Mouse (Mus musculus) heart, adult 2 months (tissue): ENCODE results near the gene She. TPM values are rescaled to one million over a fixed set of nuclear protein-coding genes. Genes with fewer than 3 reads are reported as not detected.

ENCODE experiments used
- DNase-seq, 2 experiments: peaks; one replicate each; pipeline ENCODE4 v3.0.0; 2021
- H3K27ac ChIP-seq: fragments of 200-600 bp; 2 replicates; pipeline ENCODE4 v1.8.1; 2022
- H3K27me3 ChIP-seq: fragments of 200-500 bp; 2 replicates; pipeline ENCODE4 v1.6.1; 2012; ENCODE audit warnings: mild to moderate bottlenecking, low read length, inconsistent platforms, mixed read lengths; ENCODE audit not compliant: control insufficient read depth, insufficient read depth
- H3K36me3 ChIP-seq: fragments of 200-500 bp; 2 replicates; pipeline ENCODE4 v1.6.1; 2012; ENCODE audit warnings: low read length, inconsistent platforms; ENCODE audit not compliant: control insufficient read depth, insufficient read depth
- H3K4me1 ChIP-seq: fragments of 200-500 bp; 2 replicates; pipeline ENCODE4 v1.6.1; 2011; ENCODE audit warnings: low read length; ENCODE audit not compliant: control insufficient read depth, insufficient read depth
- H3K4me3 ChIP-seq: fragments of 200-600 bp; 2 replicates; pipeline ENCODE4 v1.8.1; 2022
- H3K79me2 ChIP-seq: fragments of 200-500 bp; replicated peaks from 2 replicates; pipeline ENCODE4 v1.6.1; 2012; ENCODE audit warnings: mild to moderate bottlenecking, inconsistent platforms, low read length, moderate library complexity, mixed read lengths; ENCODE audit not compliant: control insufficient read depth, insufficient read depth
- H3K9ac ChIP-seq: fragments of 200-500 bp; 2 replicates; pipeline ENCODE4 v1.6.1; 2012; ENCODE audit warnings: low read depth, mild to moderate bottlenecking, control low read depth, inconsistent platforms, low read length, mixed read lengths
- CTCF ChIP-seq: fragments of 200-600 bp; IDR thresholded peaks from 2 replicates; pipeline ENCODE4 v1.8.1; 2022; ENCODE audit warnings: antibody characterized with exemption, mild to moderate bottlenecking, moderate library complexity
- EP300 ChIP-seq: fragments of 200-500 bp; IDR thresholded peaks from 2 replicates; pipeline ENCODE4 v1.6.1; 2011; ENCODE audit warnings: low read depth, low read length, control low read depth; ENCODE audit not compliant: insufficient read depth
- POLR2A ChIP-seq: fragments of 200-500 bp; IDR thresholded peaks from 2 replicates; pipeline ENCODE4 v1.6.1; 2011; ENCODE audit warnings: mild to moderate bottlenecking, low read depth, low read length, control low read depth; ENCODE audit not compliant: insufficient read depth
- WGBS: fragments of 180-500 bp; shearing (Covaris S2); methylation state at CpG from one replicate; pipeline ENCODE4 v1.1.7; 2018; 5-methylcytosine and 5-hydroxymethylcytosine counted together
- intact Hi-C: fragments of 180-260 bp; cut with DNase I; formaldehyde crosslinking; loops from one replicate; pipeline ENCODE4 v1.15.1; 2025
- polyA plus RNA-seq: library from polyadenylated mRNA; depleted of rRNA; stranded (reverse); fragments of >200 nt; gene quantifications from 2 replicates; pipeline ENCODE4 v1.2.3, GENCODE M21; 2012
- total RNA-seq, 2 experiments: library from RNA; stranded (reverse); gene quantifications; 2 replicates each; pipeline ENCODE4 v1.2.3; 2021

Gene She
- total and polyA plus RNA-seq, 3 experiments = 3.4 to 13.3 (median 12.3) TPM

DNA sequence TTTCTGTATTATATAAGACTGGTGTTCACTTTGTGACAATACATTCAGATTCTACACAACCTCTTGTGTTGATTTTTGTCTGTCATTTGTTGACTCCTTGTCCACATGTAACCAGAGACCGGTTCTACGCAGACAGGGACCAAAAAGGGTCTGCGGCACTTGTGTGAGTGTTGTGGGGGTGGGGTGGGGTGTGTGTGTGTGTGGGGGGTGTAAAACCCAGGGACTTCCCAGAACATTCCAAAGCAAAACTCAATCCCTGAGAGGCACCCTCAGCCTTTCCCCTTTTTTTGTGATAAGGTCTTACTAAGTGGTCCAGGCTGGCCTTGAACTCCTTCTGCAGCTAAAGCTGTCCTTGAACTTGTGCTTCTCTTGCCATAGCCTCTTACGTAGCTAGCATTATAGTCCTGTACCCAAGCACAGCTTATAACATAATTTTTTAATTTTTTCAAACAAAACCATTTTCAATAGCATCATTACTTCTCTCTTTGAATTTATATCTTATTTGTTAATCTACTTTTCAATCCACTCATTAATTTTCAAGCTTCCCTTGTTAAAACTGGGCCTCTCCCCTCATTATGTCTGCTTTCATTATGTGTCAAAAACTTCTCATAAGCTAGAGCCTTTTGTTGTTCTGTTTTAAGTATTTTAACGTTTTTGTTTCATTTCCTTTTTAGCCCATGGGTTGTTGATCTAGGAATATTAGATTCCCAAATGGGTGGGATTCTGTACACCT lies 30.2 kb upstream of the She start:
- Histone ChIP-seq H3K9ac (no peak overlapping the region), H3K4me3 (no peak overlapping the region), H3K27ac (peak overlapping the region; percentile 15), H3K27me3 (no peaks in the 10 kb centered on the region), H3K36me3 (no peaks in the 10 kb centered on the region), H3K79me2 (no peaks in the 10 kb centered on the region), H3K4me1 (peaks cover 2% of the 10 kb centered on the region)
- 74% methylated on average over 5 of the region's 5 CpGs for WGBS
- intact Hi-C loops = no loop called here
- TF ChIP-seq EP300 (no peak), POLR2A (no peak), CTCF (no peak)
- no peak for DNase-seq

DNA sequence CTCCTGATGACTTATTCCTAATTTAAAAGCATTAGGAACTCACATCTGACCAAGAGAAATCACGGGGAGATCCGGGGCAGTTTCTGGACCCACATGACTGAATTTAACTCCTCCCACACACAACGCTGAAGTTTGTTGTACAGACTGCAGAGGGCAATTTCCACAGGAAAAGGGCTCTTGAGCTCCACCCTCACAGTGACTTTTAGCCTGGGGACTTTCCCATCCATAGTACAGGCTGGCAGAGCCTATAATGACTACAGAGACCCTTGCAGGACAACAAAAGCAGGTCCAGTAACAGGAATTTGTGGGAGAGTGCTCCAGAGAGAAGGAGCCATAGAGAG lies 29.7 kb upstream of the She start:
- TF ChIP-seq POLR2A (no peak), CTCF (peak; percentile 26; the same call in 1 of the 2 replicates)
- Histone ChIP-seq H3K79me2 (no peaks in the 10 kb centered on the region), H3K4me3 (no peak overlapping the region), H3K27ac (peak overlapping the region; percentile 15), H3K27me3 (no peaks in the 10 kb centered on the region), H3K9ac (no peak overlapping the region), H3K4me1 (peaks cover 2% of the 10 kb centered on the region), H3K36me3 (no peaks in the 10 kb centered on the region)
- 15% methylated on average over 3 of the region's 3 CpGs for WGBS
- peak in 1 of 2 experiments; percentile 39 for DNase-seq
- intact Hi-C loops = no loop called here

DNA sequence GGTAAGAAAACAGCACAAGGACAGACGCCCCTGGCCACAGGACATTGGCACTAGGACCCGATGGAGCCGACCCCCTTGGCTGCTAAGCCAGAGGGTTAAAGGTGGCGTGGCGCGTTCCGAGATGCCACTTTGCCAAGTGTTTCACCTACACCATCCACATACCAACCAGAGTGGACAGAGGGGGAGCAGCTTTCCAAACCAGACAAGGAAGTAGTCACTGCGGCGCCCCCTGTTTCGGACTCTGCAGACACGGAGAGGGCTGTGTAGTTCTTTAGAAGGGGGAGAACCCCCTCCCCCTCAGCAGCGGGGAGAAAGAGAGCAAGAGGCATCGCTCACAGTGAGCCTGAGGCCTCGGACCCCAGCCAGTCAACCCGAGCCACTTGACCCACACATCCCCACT lies 28.3 kb upstream of the She start:
- Histone ChIP-seq H3K27ac (no peak overlapping the region), H3K4me3 (no peak overlapping the region), H3K9ac (no peak overlapping the region), H3K36me3 (no peaks in the 10 kb centered on the region), H3K27me3 (no peaks in the 10 kb centered on the region), H3K79me2 (no peaks in the 10 kb centered on the region), H3K4me1 (peaks cover 2% of the 10 kb centered on the region)
- no peak for DNase-seq
- intact Hi-C loops = no loop called here
- 82% methylated on average over 15 of the region's 15 CpGs for WGBS
- TF ChIP-seq POLR2A (no peak), EP300 (no peak), CTCF (no peak)

DNA sequence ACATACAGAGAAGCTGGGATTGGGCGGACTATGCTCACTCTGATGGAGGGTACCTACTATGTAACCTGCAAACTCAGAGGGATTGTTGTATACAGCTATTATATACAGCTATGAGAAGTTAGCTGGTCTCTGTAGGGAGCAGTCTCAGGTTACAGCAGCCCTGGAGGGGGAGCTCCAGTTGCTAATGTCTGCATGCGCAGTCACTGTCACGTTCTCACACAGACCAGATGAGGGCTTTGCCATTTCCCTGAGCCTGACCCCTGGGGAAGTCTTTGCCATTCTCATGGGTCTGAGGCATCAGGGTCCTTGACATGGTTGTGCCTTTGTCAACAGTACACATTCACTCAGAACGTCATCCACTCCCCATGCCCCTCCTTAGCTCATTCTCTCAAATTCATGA lies 26.0 kb upstream of the She start:
- no peak overlapping the region for H3K27ac ChIP-seq
- H3K79me2 ChIP-seq = no peaks in the 10 kb centered on the region
- no peaks in the 10 kb centered on the region for H3K27me3 ChIP-seq
- H3K4me1 ChIP-seq = peaks cover 2% of the 10 kb centered on the region
- no peak overlapping the region for H3K4me3 ChIP-seq
- no peaks in the 10 kb centered on the region for H3K36me3 ChIP-seq
- DNase-seq = no peak
- intact Hi-C loops = no loop called here
- TF ChIP-seq POLR2A (no peak), EP300 (no peak), CTCF (no peak)
- WGBS = 69% methylated on average over 4 of the region's 4 CpGs
- no peak overlapping the region for H3K9ac ChIP-seq

DNA sequence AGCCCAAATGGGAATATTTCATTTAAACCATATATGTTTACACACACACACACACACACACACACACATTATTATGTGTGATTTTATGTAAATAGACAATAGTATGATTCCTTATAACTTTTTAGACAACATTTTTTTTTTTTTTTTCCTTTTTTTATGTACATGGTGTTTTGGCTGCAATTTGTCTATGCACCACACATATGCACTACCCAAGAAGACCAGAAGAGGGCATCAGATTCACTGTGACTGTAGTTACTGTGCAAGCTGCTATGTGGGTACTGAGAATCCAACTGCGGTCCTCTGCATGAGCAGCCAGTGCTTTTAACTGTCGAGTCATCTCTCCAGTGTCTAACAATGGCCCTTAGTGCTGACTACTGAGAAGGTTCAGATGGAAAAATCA lies 24.4 kb upstream of the She start:
- TF ChIP-seq CTCF = peak; percentile 46
- TF ChIP-seq EP300 = no peak
- 95% methylated on average over 2 of the region's 2 CpGs for WGBS
- DNase-seq = no peak

DNA sequence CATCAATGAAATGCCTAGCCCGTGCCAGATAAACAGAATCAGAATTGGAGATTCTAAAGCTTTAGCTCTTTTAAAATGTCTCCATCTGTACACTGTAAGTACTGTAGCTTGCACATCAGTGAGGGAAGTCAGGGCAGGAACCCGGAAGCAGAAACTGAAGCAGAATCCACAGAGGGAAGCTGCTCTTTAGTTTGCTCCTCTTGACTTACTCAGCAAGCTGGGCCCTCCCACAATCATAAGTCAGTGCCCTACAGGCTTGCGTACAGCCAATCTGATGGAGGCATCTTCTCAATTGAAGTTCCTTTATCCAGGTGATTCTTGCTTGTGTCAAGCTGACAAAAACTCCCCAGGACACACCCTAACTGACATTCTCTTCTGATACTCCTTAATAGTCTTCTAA lies 24.0 kb upstream of the She start:
- WGBS = 93% methylated on average over 3 of the region's 3 CpGs
- DNase-seq = no peak
- TF ChIP-seq CTCF = no peak
- no peak for TF ChIP-seq POLR2A
- TF ChIP-seq EP300 = no peak
- Histone ChIP-seq H3K27me3 (no peaks in the 10 kb centered on the region), H3K79me2 (no peaks in the 10 kb centered on the region), H3K4me3 (no peak overlapping the region), H3K27ac (no peak overlapping the region), H3K4me1 (no peaks in the 10 kb centered on the region), H3K36me3 (no peaks in the 10 kb centered on the region), H3K9ac (no peak overlapping the region)
- intact Hi-C loops = no loop called here

More for the DNA sequence above, 24.4 kb upstream of the She start:
- H3K4me1 ChIP-seq = peaks cover 2% of the 10 kb centered on the region
- no peaks in the 10 kb centered on the region for H3K36me3 ChIP-seq
- H3K4me3 ChIP-seq = no peak overlapping the region
- H3K27ac ChIP-seq = no peak overlapping the region
- no peaks in the 10 kb centered on the region for H3K27me3 ChIP-seq
- no peak overlapping the region for H3K9ac ChIP-seq
- H3K79me2 ChIP-seq = no peaks in the 10 kb centered on the region
- intact Hi-C loops = no loop called here
